Mouse (Mus musculus): Measurements from ENCODE around the gene Rbm39. TPM values are rescaled to one million over a fixed set of nuclear protein-coding genes. Genes with fewer than 3 reads are reported as not detected.
A peak's percentile ranks its signal among the peaks of the same experiment; 100 is the strongest.

The Rbm39 gene
- total and polyA plus RNA-seq, 3 experiments: 228 to 1,530 (median 248) TPM

DNA sequence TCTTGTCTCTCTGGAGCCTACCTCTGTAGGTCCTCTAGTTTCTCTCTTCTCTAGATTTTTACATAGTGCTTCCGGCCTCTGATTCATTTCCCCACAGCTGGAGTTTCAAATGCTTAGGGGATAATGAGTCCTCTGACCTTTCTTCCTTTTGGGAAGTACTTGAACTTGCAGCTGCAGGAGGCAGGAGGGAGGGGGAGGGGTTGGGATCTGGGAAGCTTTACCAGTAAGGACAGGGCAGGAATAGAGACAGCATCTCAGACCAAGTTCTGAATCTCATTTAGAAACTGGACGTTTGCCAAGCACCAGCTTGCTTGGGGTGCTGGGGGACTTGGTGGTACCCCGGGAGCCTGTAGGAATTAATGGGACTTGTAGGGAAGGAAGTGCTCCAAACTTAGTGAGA lies 19.9 kb upstream of the Rbm39 start:
- TF ChIP-seq MXI1 (IDR thresholded peaks at IDR 0.05; ENCODE audit: low read depth, low read length) (no peak), BHLHE40 (IDR thresholded peaks at IDR 0.05; ENCODE audit: borderline replicate concordance, low read depth, low read length) (no peak), SIN3A (IDR thresholded peaks at IDR 0.05; ENCODE audit: low read length) (no peak), NELFE (IDR thresholded peaks at IDR 0.05; ENCODE audit: low read depth, low read length) (no peak), ZC3H11A (IDR thresholded peaks at IDR 0.05; ENCODE audit: low read depth, low read length) (no peak), E2F4 (IDR thresholded peaks at IDR 0.05; ENCODE audit: borderline replicate concordance, low read depth, low read length) (no peak), ZNF384 (IDR thresholded peaks at IDR 0.05; ENCODE audit: low read depth, low read length) (no peak), GATA1 (IDR thresholded peaks at IDR 0.05; ENCODE audit: low read depth, low read length) (no peak), ZKSCAN1 (IDR thresholded peaks at IDR 0.05; ENCODE audit: low read depth, low read length) (no peak), RAD21 (IDR thresholded peaks at IDR 0.05; ENCODE audit: low read depth, low read length) (no peak), CTCF (IDR thresholded peaks at IDR 0.05 in 2 of 3, conservative IDR thresholded peaks at IDR 0.05 in 1 of 3; ENCODE audit: control insufficient read depth in 1 of 3, insufficient read depth in 1 of 3, low read depth in 2 of 3, low read length in 3 of 3, poor library complexity in 1 of 3, severe bottlenecking in 1 of 3) (no peak), TCF12 (IDR thresholded peaks at IDR 0.05; ENCODE audit: low read depth, low read length) (no peak), GABPA (IDR thresholded peaks at IDR 0.05; ENCODE audit: low read depth, low read length) (no peak), MAZ (IDR thresholded peaks at IDR 0.05; ENCODE audit: low read depth, low read length) (no peak)
- Histone ChIP-seq H3K79me2 (ENCODE audit: control insufficient read depth, insufficient read depth, low read length, poor library complexity) (peaks cover 24% of the 10 kb centered on the region), H3K27me3 (ENCODE audit: control insufficient read depth in 1 of 2, insufficient read depth in 2 of 2, low read length in 2 of 2) (no peaks in the 10 kb centered on the region), H3K4me1 (ENCODE audit: control insufficient read depth in 1 of 2, insufficient read depth in 2 of 2, low read length in 2 of 2) (peaks cover 7 to 15% of the 10 kb centered on the region in 2 experiments), H3K27ac (ENCODE audit: control insufficient read depth, low read depth, low read length) (no peak overlapping the region), H3K36me3 (ENCODE audit: control insufficient read depth in 1 of 2, insufficient read depth in 2 of 2, low read length in 2 of 2) (peaks cover under 1 to 21% of the 10 kb centered on the region in 2 experiments; a peak in 3 of 4 replicates), H3K9me3 (replicated peaks; ENCODE audit: insufficient read depth, low read length) (no peaks in the 10 kb centered on the region), H3K4me3 (ENCODE audit: control insufficient read depth in 1 of 2, insufficient read depth in 1 of 2, low read depth in 2 of 2, low read length in 2 of 2) (no peak overlapping the region), H3K9ac (ENCODE audit: control insufficient read depth, low read depth, low read length, poor library complexity, severe bottlenecking) (no peak overlapping the region)
- DNase-seq (ENCODE audit: low read depth, low spot score): no peak

DNA sequence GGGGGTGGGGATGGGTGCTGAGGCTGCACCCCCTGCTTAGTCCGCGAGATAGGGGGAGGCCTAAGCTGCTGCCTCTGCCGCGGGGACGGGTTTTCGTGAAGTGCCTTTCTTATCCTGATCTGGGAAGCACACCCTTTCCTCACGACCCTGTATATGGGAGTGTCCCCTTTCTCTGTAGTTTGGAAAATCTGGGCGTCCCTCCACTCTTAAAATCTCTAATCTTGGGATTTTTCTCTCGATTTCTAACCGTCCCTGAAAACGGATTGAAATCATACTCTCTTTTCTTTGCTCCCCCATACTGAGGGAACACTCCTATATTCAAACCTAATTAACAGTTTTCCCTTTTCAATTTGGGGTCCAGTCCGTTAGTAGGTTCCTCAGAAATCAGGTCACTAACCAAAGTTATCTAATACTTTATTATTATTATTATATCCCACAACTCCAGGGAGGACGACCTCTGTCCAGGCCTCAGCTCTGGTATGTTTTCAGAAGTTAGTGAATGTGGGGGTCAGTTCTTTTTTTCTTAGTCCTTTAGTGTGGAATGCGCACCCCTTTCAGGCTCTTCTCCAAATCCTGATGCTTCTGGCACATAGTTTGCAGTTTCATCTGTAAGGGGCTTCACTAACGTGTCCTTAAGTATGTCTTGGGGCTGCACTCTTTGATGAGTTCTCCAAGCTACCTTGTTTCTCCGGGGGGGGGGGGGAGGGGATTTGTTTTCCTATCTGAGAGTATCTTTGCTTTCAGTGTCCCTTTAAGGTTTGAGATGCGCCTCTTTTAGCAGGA lies 17.3 kb upstream of the Rbm39 start:
- no peaks in the 10 kb centered on the region for H3K27me3 ChIP-seq (ENCODE audit: control insufficient read depth in 1 of 2, insufficient read depth in 2 of 2, low read length in 2 of 2)
- H3K9me3 ChIP-seq (replicated peaks; ENCODE audit: insufficient read depth, low read length): no peaks in the 10 kb centered on the region
- H3K4me3 ChIP-seq (ENCODE audit: control insufficient read depth in 1 of 2, insufficient read depth in 1 of 2, low read depth in 2 of 2, low read length in 2 of 2): peak overlapping the region; percentile 60 to 84
- H3K79me2 ChIP-seq (ENCODE audit: control insufficient read depth, insufficient read depth, low read length, poor library complexity): peaks cover 22% of the 10 kb centered on the region
- DNase-seq (ENCODE audit: low read depth, low spot score): peak; percentile 30
- H3K27ac ChIP-seq (ENCODE audit: control insufficient read depth, low read depth, low read length): peak overlapping the region; percentile 15
- peak overlapping the region; percentile 82 for H3K9ac ChIP-seq (ENCODE audit: control insufficient read depth, low read depth, low read length, poor library complexity, severe bottlenecking)
- H3K36me3 ChIP-seq (ENCODE audit: control insufficient read depth in 1 of 2, insufficient read depth in 2 of 2, low read length in 2 of 2): peaks cover 0 to 11% of the 10 kb centered on the region in 2 experiments; a peak in 2 of 4 replicates
- TF ChIP-seq MAX (IDR thresholded peaks at IDR 0.05; ENCODE audit: low read length) (no peak), POLR2AphosphoS5 (IDR thresholded peaks at IDR 0.05; ENCODE audit: borderline replicate concordance, low read depth, low read length) (no peak), EP300 (IDR thresholded peaks at IDR 0.05; ENCODE audit: low read depth in 1 of 2, low read length in 2 of 2) (0 out of 4 replicates have a peak, but pooled peaks of 1 of the 2 experiments have one; percentile 13), GABPA (IDR thresholded peaks at IDR 0.05; ENCODE audit: low read depth, low read length) (no peak), UBTF (IDR thresholded peaks at IDR 0.05; ENCODE audit: borderline replicate concordance, insufficient read depth, low read depth, low read length) (no peak), RCOR1 (IDR thresholded peaks at IDR 0.05; ENCODE audit: low read depth, low read length) (peak; percentile 50; the same call in 1 of the 2 replicates), CHD1 (IDR thresholded peaks at IDR 0.05; ENCODE audit: low read depth, low read length) (0 out of 2 replicates have a peak, but pooled peaks have one; percentile 69), SIN3A (IDR thresholded peaks at IDR 0.05; ENCODE audit: low read length) (peak; percentile 3; the same call in 1 of the 2 replicates), SMC3 (IDR thresholded peaks at IDR 0.05; ENCODE audit: low read depth, low read length) (no peak), MYC (IDR thresholded peaks at IDR 0.05; ENCODE audit: low read depth, low read length) (no peak; the same call in 1 of the 2 replicates)
- peaks cover 3 to 8% of the 10 kb centered on the region in 2 experiments; a peak in 3 of 4 replicates for H3K4me1 ChIP-seq (ENCODE audit: control insufficient read depth in 1 of 2, insufficient read depth in 2 of 2, low read length in 2 of 2)
